Mouse (Mus musculus) liver, embryonic 12.5 days (tissue): ENCODE data around the gene Trim65. TPM values are rescaled to one million over a fixed set of nuclear protein-coding genes. Genes with fewer than 3 reads are reported as not detected.
A peak's percentile ranks its signal among the peaks of the same experiment; 100 is the strongest.

Experiments used
- ATAC-seq: fragments of 200-750 bp; cut with Nextera tagmentation; 2 replicates; pipeline ENCODE4 v1.8.0; 2017; ENCODE audit warnings: moderate number of reproducible peaks, mild to moderate bottlenecking, moderate library complexity
- H3K27ac ChIP-seq: fragments of 300-500 bp; sonication (generic); 2 replicates; pipeline ENCODE4 v1.5.1; 2016; ENCODE audit warnings: mild to moderate bottlenecking
- H3K27me3 ChIP-seq: fragments of 300-500 bp; sonication (generic); replicated peaks from 2 replicates; pipeline ENCODE4 v1.6.1; 2016; ENCODE audit warnings: mild to moderate bottlenecking, moderate library complexity
- H3K36me3 ChIP-seq: fragments of 300-500 bp; sonication (generic); 2 replicates; pipeline ENCODE4 v1.6.1; 2016; ENCODE audit warnings: mild to moderate bottlenecking, moderate library complexity
- H3K4me1 ChIP-seq: fragments of 300-500 bp; sonication (generic); 2 replicates; pipeline ENCODE4 v1.6.1; 2016
- H3K4me2 ChIP-seq: fragments of 300-500 bp; sonication (generic); 2 replicates; pipeline ENCODE4 v1.6.1; 2016; ENCODE audit warnings: mild to moderate bottlenecking, moderate library complexity
- H3K4me3 ChIP-seq: fragments of 300-500 bp; sonication (generic); 2 replicates; pipeline ENCODE4 v1.5.1; 2016; ENCODE audit warnings: mild to moderate bottlenecking, moderate library complexity
- H3K9ac ChIP-seq: fragments of 300-500 bp; sonication (generic); 2 replicates; pipeline ENCODE4 v1.6.1; 2016; ENCODE audit warnings: mild to moderate bottlenecking, moderate library complexity
- H3K9me3 ChIP-seq: fragments of 300-500 bp; sonication (generic); replicated peaks from 2 replicates; pipeline ENCODE4 v1.6.1; 2016; ENCODE audit warnings: mild to moderate bottlenecking, moderate library complexity
- WGBS: fragments of 180-500 bp; shearing (Covaris S2); methylation state at CpG from one replicate; pipeline ENCODE4 v1.1.7; 2016; ENCODE audit not compliant: insufficient replicate concordance; 5-methylcytosine and 5-hydroxymethylcytosine counted together
- polyA plus RNA-seq: library from polyadenylated mRNA; unstranded; fragments of >200 nt; fragmentation: Nextera tagmentation; extraction: Ambion mirVana; gene quantifications from 2 replicates; pipeline ENCODE4 v1.2.1, GENCODE M21; 2016

Gene Trim65
- polyA plus RNA-seq, 1 experiment from 2014 or later = 2.0 TPM

GRCm38 (mm10) chr11:116104006-116104646, 26.8 kb downstream of the Trim65 start:
- ATAC-seq = peak; percentile 48
- Histone ChIP-seq H3K4me1 (peaks cover 96% of the 10 kb centered on the region), H3K9ac (no peak overlapping the region), H3K27ac (0 out of 2 replicates have a peak overlapping the region, but pooled peaks have one; percentile 34), H3K4me3 (no peak overlapping the region), H3K4me2 (peak overlapping the region; percentile 6; the same call in 1 of the 2 replicates), H3K9me3 (no peaks in the 10 kb centered on the region), H3K27me3 (peaks cover 36% of the 10 kb centered on the region), H3K36me3 (no peaks in the 10 kb centered on the region)
- 44% methylated on average over 14 of the region's 14 CpGs for WGBS

DNA sequence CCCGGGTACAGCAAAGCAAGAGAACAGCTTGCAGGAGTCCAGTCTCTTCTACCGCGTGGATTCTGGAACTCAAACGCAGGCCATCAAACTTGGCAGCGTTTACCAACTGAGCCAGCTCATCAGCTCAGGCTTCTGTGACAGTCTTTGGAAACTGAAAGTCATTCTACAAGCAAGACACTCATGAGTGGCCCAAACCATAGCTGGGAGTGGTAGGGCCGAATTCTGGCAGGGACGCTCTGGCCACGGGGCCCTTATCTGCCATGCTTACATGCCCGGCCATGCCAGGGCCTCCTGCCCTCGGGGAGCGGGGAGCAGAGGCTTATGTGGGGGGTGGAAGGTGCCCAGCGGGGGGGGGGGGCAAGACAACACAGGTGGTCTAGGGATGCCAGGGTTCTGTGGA, 27.4 kb downstream of the Trim65 start:
- Histone ChIP-seq H3K9me3 (no peaks in the 10 kb centered on the region), H3K4me3 (no peak overlapping the region), H3K27me3 (peaks cover 31% of the 10 kb centered on the region), H3K27ac (no peak overlapping the region), H3K36me3 (no peaks in the 10 kb centered on the region), H3K4me2 (no peak overlapping the region), H3K9ac (no peak overlapping the region), H3K4me1 (peaks cover 96% of the 10 kb centered on the region)
- 63% methylated on average over 12 of the region's 12 CpGs for WGBS
- no peak for ATAC-seq

DNA sequence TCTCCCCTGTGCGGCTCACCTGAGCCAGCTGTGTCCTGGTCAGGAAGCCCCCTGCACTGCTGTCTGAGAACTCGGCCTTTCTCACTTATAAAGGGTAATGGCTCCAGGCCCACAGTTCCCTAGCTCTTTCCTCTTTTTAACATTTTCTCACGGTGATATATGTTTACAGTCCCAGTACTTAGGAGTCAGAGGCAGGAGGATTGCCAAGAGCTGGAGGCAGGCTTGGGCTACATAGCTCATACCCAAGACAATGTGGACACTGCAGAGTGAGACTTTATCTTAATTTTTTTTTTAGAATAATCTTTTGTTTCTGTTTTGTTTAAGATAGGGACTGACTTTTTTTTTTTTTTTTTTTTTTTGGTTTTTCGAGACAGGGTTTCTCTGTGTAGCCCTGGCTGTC, 28.5 kb downstream of the Trim65 start:
- no peaks in the 10 kb centered on the region for H3K36me3 ChIP-seq
- ATAC-seq = no peak
- peak overlapping the region; percentile 68 for H3K27ac ChIP-seq
- H3K4me2 ChIP-seq = no peak overlapping the region; the same call in 1 of the 2 replicates
- H3K9me3 ChIP-seq = no peaks in the 10 kb centered on the region
- H3K4me3 ChIP-seq = no peak overlapping the region
- peaks cover 20% of the 10 kb centered on the region for H3K27me3 ChIP-seq
- WGBS = 42% methylated on average over 3 of the region's 4 CpGs
- peaks cover 90% of the 10 kb centered on the region for H3K4me1 ChIP-seq
- H3K9ac ChIP-seq = no peak overlapping the region

DNA sequence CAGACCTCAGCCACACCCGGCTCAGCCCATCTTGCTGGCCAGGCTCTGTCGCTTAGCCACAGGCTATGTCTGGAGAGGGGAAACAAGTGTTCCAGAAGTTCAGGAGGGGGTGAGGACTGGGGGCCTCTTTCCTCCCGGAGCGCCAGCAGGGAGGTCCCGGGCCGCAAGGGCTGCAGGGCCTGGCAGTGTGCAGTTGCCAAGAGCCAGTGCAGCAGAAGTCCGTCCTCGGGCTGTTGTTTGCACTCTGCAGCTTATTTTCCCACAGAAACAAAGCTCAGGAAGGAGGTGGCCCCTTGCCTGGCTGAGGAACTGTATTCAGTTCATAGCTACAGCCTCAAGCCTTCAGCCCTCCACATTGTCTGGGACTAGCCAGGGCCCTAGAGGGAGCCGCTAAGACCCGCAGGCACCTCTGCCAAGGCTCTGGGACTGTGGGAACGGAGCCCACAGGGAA, 29.0 kb downstream of the Trim65 start:
- H3K27me3 ChIP-seq = peaks cover 14% of the 10 kb centered on the region
- no peaks in the 10 kb centered on the region for H3K36me3 ChIP-seq
- peak overlapping the region; percentile 68 for H3K27ac ChIP-seq
- peak overlapping the region; percentile 21 for H3K4me2 ChIP-seq
- 38% methylated on average over 11 of the region's 11 CpGs for WGBS
- no peak for ATAC-seq
- H3K9ac ChIP-seq = peak overlapping the region; percentile 14; the same call in 1 of the 2 replicates
- 0 out of 2 replicates have a peak, but pooled peaks cover under 1% of the 10 kb centered on the region for H3K9me3 ChIP-seq
- H3K4me1 ChIP-seq = peaks cover 85% of the 10 kb centered on the region
- H3K4me3 ChIP-seq = no peak overlapping the region

GRCm38 (mm10) chr11:116100839-116101238, 30.1 kb downstream of the Trim65 start:
- H3K4me3 ChIP-seq = no peak overlapping the region
- no peak overlapping the region for H3K9ac ChIP-seq
- no peak overlapping the region for H3K27ac ChIP-seq
- H3K4me1 ChIP-seq = peaks cover 74% of the 10 kb centered on the region
- 73% methylated on average over 7 of the region's 7 CpGs for WGBS
- H3K36me3 ChIP-seq = no peaks in the 10 kb centered on the region
- no peak overlapping the region for H3K4me2 ChIP-seq
- 0 out of 2 replicates have a peak, but pooled peaks cover 5% of the 10 kb centered on the region for H3K9me3 ChIP-seq
- no peak for ATAC-seq
- H3K27me3 ChIP-seq = peaks cover 3% of the 10 kb centered on the region; the same call in 1 of the 2 replicates

GRCm38 (mm10) chr11:116100385-116100784, 30.5 kb downstream of the Trim65 start:
- H3K4me3 ChIP-seq = no peak overlapping the region
- ATAC-seq = no peak
- H3K4me1 ChIP-seq = peaks cover 72% of the 10 kb centered on the region
- H3K9ac ChIP-seq = no peak overlapping the region
- H3K9me3 ChIP-seq = 0 out of 2 replicates have a peak, but pooled peaks cover 5% of the 10 kb centered on the region
- H3K27ac ChIP-seq = no peak overlapping the region
- no peaks in the 10 kb centered on the region for H3K36me3 ChIP-seq
- no peak overlapping the region for H3K4me2 ChIP-seq
- WGBS = 49% methylated on average over 6 of the region's 6 CpGs
- H3K27me3 ChIP-seq = no peaks in the 10 kb centered on the region; the same call in 1 of the 2 replicates

- Histone ChIP-seq H3K4me3 (no peak overlapping the region), H3K27me3 (no peaks in the 10 kb centered on the region), H3K9ac (no peak overlapping the region), H3K4me1 (peaks cover 73% of the 10 kb centered on the region), H3K4me2 (no peak overlapping the region), H3K27ac (no peak overlapping the region), H3K36me3 (no peaks in the 10 kb centered on the region), H3K9me3 (0 out of 2 replicates have a peak, but pooled peaks cover 5% of the 10 kb centered on the region)
- no peak for ATAC-seq
- 34% methylated on average over 6 of the region's 6 CpGs for WGBS
These were observed 31.5 kb downstream of the Trim65 start for GRCm38 (mm10) chr11:116099462-116099861.

DNA sequence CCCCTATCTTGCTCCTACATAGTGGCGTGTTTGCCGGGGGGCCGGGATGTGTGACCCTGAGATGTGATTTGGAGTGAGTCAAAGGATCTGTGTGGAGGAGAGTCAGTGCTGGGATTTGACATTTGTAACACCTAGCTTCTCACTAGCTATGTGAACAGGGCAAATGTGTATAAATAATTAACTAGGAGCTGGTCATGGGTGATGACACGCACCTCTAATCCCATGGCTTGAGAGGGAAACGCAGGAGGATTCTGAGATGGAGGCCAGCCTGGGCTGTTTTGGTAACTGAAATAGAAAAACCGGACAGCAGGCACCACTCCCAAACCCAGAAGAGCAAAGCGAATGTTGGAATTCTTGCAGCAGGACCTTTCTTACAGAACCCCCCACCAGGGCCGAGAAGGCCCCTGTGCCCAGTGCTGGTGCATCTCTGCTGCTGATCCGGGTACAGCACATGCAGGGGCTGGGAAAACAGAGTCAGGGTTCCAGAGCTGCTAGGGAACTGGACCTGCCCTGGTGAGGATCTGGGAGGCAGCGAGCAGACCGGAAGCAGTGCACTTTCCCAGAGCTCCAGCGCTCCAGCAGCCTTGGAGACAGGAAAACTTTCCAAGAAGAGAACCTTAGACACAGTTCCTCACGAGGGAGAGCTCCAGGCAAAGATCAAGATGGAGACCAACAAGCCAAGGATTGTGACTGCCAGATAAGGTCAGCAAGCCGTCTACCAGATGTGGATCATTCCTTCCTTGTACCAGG, 32.0 kb downstream of the Trim65 start:
- ATAC-seq = no peak
- no peaks in the 10 kb centered on the region for H3K36me3 ChIP-seq
- no peak overlapping the region for H3K9ac ChIP-seq
- H3K4me1 ChIP-seq = peaks cover 71% of the 10 kb centered on the region
- WGBS = 63% methylated on average over 14 of the region's 14 CpGs
- H3K4me3 ChIP-seq = no peak overlapping the region
- no peak overlapping the region; the same call in 1 of the 2 replicates for H3K27ac ChIP-seq
- 0 out of 2 replicates have a peak, but pooled peaks cover 5% of the 10 kb centered on the region for H3K9me3 ChIP-seq
- H3K4me2 ChIP-seq = no peak overlapping the region
- H3K27me3 ChIP-seq = no peaks in the 10 kb centered on the region

- no peak for ATAC-seq
- Histone ChIP-seq H3K27me3 (no peaks in the 10 kb centered on the region), H3K4me2 (no peak overlapping the region), H3K36me3 (no peaks in the 10 kb centered on the region), H3K4me1 (peaks cover 56% of the 10 kb centered on the region), H3K9ac (no peak overlapping the region), H3K4me3 (no peak overlapping the region), H3K9me3 (0 out of 2 replicates have a peak, but pooled peaks cover 5% of the 10 kb centered on the region), H3K27ac (no peak overlapping the region)
- WGBS = 77% methylated on average over 5 of the region's 5 CpGs
These were observed 34.5 kb downstream of the Trim65 start for GRCm38 (mm10) chr11:116096213-116097108.

DNA sequence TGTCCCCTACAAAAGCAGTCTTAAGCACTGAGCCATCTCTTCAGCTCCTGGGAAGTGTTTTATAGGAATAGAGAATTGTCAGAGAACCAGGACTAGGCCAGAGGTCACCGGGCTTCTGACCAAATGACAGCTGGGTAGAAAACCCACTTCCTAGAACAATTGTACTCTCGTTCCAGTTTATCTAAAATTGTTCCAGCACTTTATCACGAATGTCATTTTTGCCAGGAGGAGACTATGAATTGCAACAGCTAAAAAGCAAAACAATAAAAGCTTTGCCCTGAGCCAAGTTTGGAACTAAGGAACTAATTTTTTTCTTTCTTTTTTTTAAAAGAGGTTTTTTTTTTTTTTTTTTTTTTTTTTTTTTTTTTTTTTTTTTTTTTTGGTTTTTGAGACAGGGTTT, 35.4 kb downstream of the Trim65 start:
- 21% methylated on average over 3 of the region's 3 CpGs for WGBS
- no peak overlapping the region for H3K4me3 ChIP-seq
- 0 out of 2 replicates have a peak, but pooled peaks cover 5% of the 10 kb centered on the region for H3K9me3 ChIP-seq
- H3K9ac ChIP-seq = no peak overlapping the region
- no peak for ATAC-seq
- H3K27me3 ChIP-seq = no peaks in the 10 kb centered on the region
- no peak overlapping the region for H3K27ac ChIP-seq
- no peaks in the 10 kb centered on the region for H3K36me3 ChIP-seq
- peaks cover 48% of the 10 kb centered on the region for H3K4me1 ChIP-seq
- H3K4me2 ChIP-seq = no peak overlapping the region

DNA sequence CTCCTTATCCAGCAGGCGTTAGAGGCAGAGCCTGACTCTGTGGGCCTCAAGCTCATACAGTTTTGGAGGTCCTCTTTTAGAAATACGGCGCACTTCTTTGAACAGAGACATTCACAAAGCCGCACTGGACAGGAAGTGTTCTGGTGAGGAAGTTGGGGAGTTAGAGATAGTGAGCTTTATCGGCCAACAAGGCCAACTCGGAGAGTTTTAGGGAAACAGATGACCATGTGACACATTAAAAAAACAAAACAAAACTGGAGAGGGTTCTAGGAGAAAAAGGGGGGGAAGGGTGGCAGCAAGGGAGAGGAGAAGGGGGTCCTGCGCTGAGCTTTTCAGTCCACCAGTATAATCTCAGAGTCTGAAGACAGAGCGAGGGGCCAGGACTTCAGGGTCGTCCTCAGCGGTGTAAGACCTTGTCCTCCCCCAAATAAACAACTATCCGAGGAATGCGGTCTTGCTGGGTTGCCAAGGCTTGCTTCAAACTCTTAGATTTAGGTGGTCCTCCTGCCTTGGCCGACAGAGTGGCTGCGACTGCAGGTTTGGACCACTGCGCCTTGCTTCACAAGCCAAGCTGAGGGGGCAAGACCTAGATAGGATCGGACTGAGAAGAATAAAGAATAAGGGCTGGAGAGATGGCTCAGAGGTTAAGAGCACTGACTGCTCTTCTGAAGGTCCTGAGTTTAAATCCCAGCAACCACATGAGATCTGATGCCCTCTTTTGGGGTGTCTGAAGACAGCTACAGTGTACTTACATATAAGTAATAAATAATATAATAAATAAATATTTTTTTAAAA, 37.0 kb downstream of the Trim65 start:
- WGBS = 10% methylated on average over 16 of the region's 16 CpGs
- Histone ChIP-seq H3K4me3 (0 out of 2 replicates have a peak overlapping the region, but pooled peaks have one; percentile 7), H3K36me3 (no peaks in the 10 kb centered on the region), H3K27ac (peak overlapping the region; percentile 66), H3K9ac (peak overlapping the region; percentile 24), H3K4me1 (peaks cover 33% of the 10 kb centered on the region), H3K9me3 (0 out of 2 replicates have a peak, but pooled peaks cover 5% of the 10 kb centered on the region), H3K4me2 (peak overlapping the region; percentile 51), H3K27me3 (no peaks in the 10 kb centered on the region)
- peak; percentile 51; the same call in 1 of the 2 replicates for ATAC-seq
